Mouse (Mus musculus) liver, embryonic 14.5 days (tissue): ENCODE data around the gene Bicral. TPM values are rescaled to one million over a fixed set of nuclear protein-coding genes. Genes with fewer than 3 reads are reported as not detected.

Experiments
- ATAC-seq: fragments of 200-750 bp; cut with Nextera tagmentation; 2 replicates; pipeline ENCODE4 v1.8.0; 2017; ENCODE audit warnings: moderate number of reproducible peaks, mild to moderate bottlenecking, moderate library complexity; ENCODE audit not compliant: insufficient read depth
- DNase-seq, 3 experiments: peaks; one replicate each; pipeline ENCODE4 v3.0.0-alpha.2; 2012 to 2013; ENCODE audit warnings: low read depth in 3 of 3, low spot score in 3 of 3
- H3K27ac ChIP-seq: fragments of 300-500 bp; sonication (generic); 2 replicates; pipeline ENCODE4 v1.5.1; 2014; ENCODE audit warnings: moderate library complexity, mild to moderate bottlenecking, control low read depth, inconsistent platforms
- H3K27me3 ChIP-seq: fragments of 300-500 bp; sonication (generic); 2 replicates; pipeline ENCODE4 v1.6.1; 2014; ENCODE audit warnings: mild to moderate bottlenecking, low read length, moderate library complexity; ENCODE audit not compliant: control insufficient read depth, insufficient read depth
- H3K36me3 ChIP-seq: fragments of 300-500 bp; sonication (generic); replicated peaks from 2 replicates; pipeline ENCODE4 v1.6.1; 2014; ENCODE audit warnings: low read depth; ENCODE audit not compliant: control insufficient read depth, insufficient read depth
- H3K4me1 ChIP-seq, 2 experiments: fragments of 200-500 bp in 1 of 2; fragments of 300-500 bp in 1 of 2; sonication (generic) in 1 of 2; replicated peaks; 2 replicates each; pipeline ENCODE4 v1.6.1; 2012 to 2014; ENCODE audit warnings: antibody characterized with exemption in 1 of 2, inconsistent platforms in 1 of 2, low read length in 1 of 2; ENCODE audit not compliant: control insufficient read depth in 2 of 2, insufficient read depth in 2 of 2
- H3K4me2 ChIP-seq: fragments of 300-500 bp; sonication (generic); 2 replicates; pipeline ENCODE4 v1.6.1; 2014; ENCODE audit warnings: low read depth, mild to moderate bottlenecking, control low read depth, moderate library complexity
- H3K4me3 ChIP-seq, 2 experiments: fragments of 200-500 bp in 1 of 2; fragments of 300-500 bp in 1 of 2; sonication (generic) in 1 of 2; 2 replicates each; pipeline ENCODE4 v1.5.1; 2012 to 2014; ENCODE audit warnings: low read depth in 2 of 2, low read length in 2 of 2, mild to moderate bottlenecking in 2 of 2, control low read depth in 1 of 2, inconsistent platforms in 1 of 2, moderate library complexity in 1 of 2; ENCODE audit not compliant: insufficient read depth in 1 of 2
- H3K9ac ChIP-seq: fragments of 300-500 bp; sonication (generic); replicated peaks from 2 replicates; pipeline ENCODE4 v1.6.1; 2014; ENCODE audit warnings: mild to moderate bottlenecking, control low read depth, moderate library complexity
- H3K9me3 ChIP-seq: fragments of 300-500 bp; sonication (generic); 2 replicates; pipeline ENCODE4 v1.6.1; 2016; ENCODE audit warnings: low read length, mixed read lengths; ENCODE audit not compliant: control insufficient read depth
- CTCF ChIP-seq: IDR thresholded peaks from 2 replicates; pipeline ENCODE4 v1.5.1; 2016; ENCODE audit warnings: antibody characterized with exemption, low read depth, control low read depth
- EP300 ChIP-seq: IDR thresholded peaks from 2 replicates; pipeline ENCODE4 v1.6.1; 2016; ENCODE audit warnings: antibody characterized with exemption, low read depth
- WGBS: fragments of 180-500 bp; shearing (Covaris S2); extraction: QIAGEN DNeasy Blood & Tissue Kit; methylation state at CpG from one replicate; pipeline ENCODE4 v1.1.7; 2014; ENCODE audit not compliant: insufficient replicate concordance; 5-methylcytosine and 5-hydroxymethylcytosine counted together
- polyA plus RNA-seq, 2 experiments: library from polyadenylated mRNA; depleted of rRNA in 1 of 2; stranded (reverse) in 1 of 2; unstranded in 1 of 2; fragments of >200 nt; fragmentation: Nextera tagmentation in 1 of 2; extraction: Ambion mirVana in 1 of 2; gene quantifications; 2 replicates each; pipeline versions ENCODE4 v1.2.1 to v1.2.3; 2012 to 2014

The Bicral gene
- polyA plus RNA-seq, 2 experiments = 3.0 to 3.4 TPM

GRCm38 (mm10) chr17:46837897-46838296, 20.4 kb downstream of the Bicral start:
- TF ChIP-seq EP300 (no peak), CTCF (no peak)
- WGBS = 73% methylated on average over 2 of the region's 2 CpGs
- DNase-seq = no peak
- no peaks in the 10 kb centered on the region for H3K36me3 ChIP-seq
- H3K4me3 ChIP-seq = no peak overlapping the region
- H3K9ac ChIP-seq = no peak overlapping the region
- H3K4me2 ChIP-seq = no peak overlapping the region
- H3K9me3 ChIP-seq = no peaks in the 10 kb centered on the region
- no peak for ATAC-seq
- H3K4me1 ChIP-seq = peaks cover 4 to 6% of the 10 kb centered on the region in 2 experiments; a peak in 3 of 4 replicates
- H3K27ac ChIP-seq = no peak overlapping the region
- no peaks in the 10 kb centered on the region for H3K27me3 ChIP-seq

GRCm38 (mm10) chr17:46835093-46835715, 23.1 kb downstream of the Bicral start:
- Histone ChIP-seq H3K4me2 (no peak overlapping the region), H3K4me1 (peaks cover 4 to 6% of the 10 kb centered on the region in 2 experiments; a peak in 3 of 4 replicates), H3K4me3 (no peak overlapping the region), H3K27me3 (no peaks in the 10 kb centered on the region), H3K9me3 (no peaks in the 10 kb centered on the region), H3K27ac (no peak overlapping the region), H3K9ac (no peak overlapping the region), H3K36me3 (no peaks in the 10 kb centered on the region)
- TF ChIP-seq CTCF = no peak
- no peak for TF ChIP-seq EP300
- no peak for ATAC-seq
- no peak for DNase-seq
- 74% methylated on average over 6 of the region's 6 CpGs for WGBS

- no peak overlapping the region for H3K4me3 ChIP-seq
- H3K4me2 ChIP-seq = no peak overlapping the region
- ATAC-seq (no peak), DNase-seq (no peak)
- H3K27me3 ChIP-seq = no peaks in the 10 kb centered on the region
- WGBS = 58% methylated on average over 4 of the region's 4 CpGs
- H3K36me3 ChIP-seq = no peaks in the 10 kb centered on the region; the same call in 1 of the 2 replicates
- no peak overlapping the region for H3K27ac ChIP-seq
- H3K9me3 ChIP-seq = no peaks in the 10 kb centered on the region
- TF ChIP-seq CTCF = no peak
- TF ChIP-seq EP300 = no peak
- H3K4me1 ChIP-seq = peaks cover 0 to under 1% of the 10 kb centered on the region in 2 experiments; a peak in 1 of 4 replicates
- H3K9ac ChIP-seq = no peak overlapping the region
Measured at GRCm38 (mm10) chr17:46832981-46833305, 25.3 kb downstream of the Bicral start.

- H3K4me3 ChIP-seq = no peak overlapping the region
- no peak overlapping the region for H3K4me2 ChIP-seq
- H3K27ac ChIP-seq = no peak overlapping the region
- no peak for DNase-seq
- WGBS = 75% methylated on average over 11 of the region's 11 CpGs
- ATAC-seq = no peak
- H3K4me1 ChIP-seq = no peaks in the 10 kb centered on the region
- H3K9ac ChIP-seq = no peak overlapping the region
- no peaks in the 10 kb centered on the region; the same call in 1 of the 2 replicates for H3K36me3 ChIP-seq
- TF ChIP-seq EP300 = no peak
- no peak for TF ChIP-seq CTCF
- H3K27me3 ChIP-seq = no peaks in the 10 kb centered on the region
- H3K9me3 ChIP-seq = no peaks in the 10 kb centered on the region
Measured at GRCm38 (mm10) chr17:46832101-46832980, 25.9 kb downstream of the Bicral start.

GRCm38 (mm10) chr17:46829856-46830535, 28.3 kb downstream of the Bicral start:
- H3K27ac ChIP-seq = no peak overlapping the region
- no peak overlapping the region for H3K9ac ChIP-seq
- H3K36me3 ChIP-seq = peaks cover 11% of the 10 kb centered on the region
- ATAC-seq = no peak
- WGBS = 54% methylated on average over 11 of the region's 11 CpGs
- TF ChIP-seq EP300 (no peak), CTCF (no peak)
- H3K9me3 ChIP-seq = no peaks in the 10 kb centered on the region
- no peaks in the 10 kb centered on the region for H3K4me1 ChIP-seq
- DNase-seq = no peak
- H3K4me3 ChIP-seq = no peak overlapping the region
- H3K4me2 ChIP-seq = no peak overlapping the region
- no peaks in the 10 kb centered on the region for H3K27me3 ChIP-seq
